Mouse (Mus musculus) bone marrow macrophage, adult 2 months (primary cell): ENCODE measurements around the gene Anxa7.

Experiments
- CTCF ChIP-seq: IDR thresholded peaks from 2 replicates; pipeline ENCODE4 v1.5.1; 2012; ENCODE audit warnings: low read depth, mild to moderate bottlenecking, low read length, moderate library complexity
- POLR2A ChIP-seq: IDR thresholded peaks from 2 replicates; pipeline ENCODE4 v1.6.1; 2012; ENCODE audit warnings: mild to moderate bottlenecking, low read depth, low read length, borderline replicate concordance

- no peak for TF ChIP-seq CTCF
- TF ChIP-seq POLR2A = no peak
Measured at GRCm38 (mm10) chr14:20460216-20460615, 19.7 kb downstream of the Anxa7 start.
